ENCODE assay signal across 8 mouse cellular contexts in the genomic region with DNA sequence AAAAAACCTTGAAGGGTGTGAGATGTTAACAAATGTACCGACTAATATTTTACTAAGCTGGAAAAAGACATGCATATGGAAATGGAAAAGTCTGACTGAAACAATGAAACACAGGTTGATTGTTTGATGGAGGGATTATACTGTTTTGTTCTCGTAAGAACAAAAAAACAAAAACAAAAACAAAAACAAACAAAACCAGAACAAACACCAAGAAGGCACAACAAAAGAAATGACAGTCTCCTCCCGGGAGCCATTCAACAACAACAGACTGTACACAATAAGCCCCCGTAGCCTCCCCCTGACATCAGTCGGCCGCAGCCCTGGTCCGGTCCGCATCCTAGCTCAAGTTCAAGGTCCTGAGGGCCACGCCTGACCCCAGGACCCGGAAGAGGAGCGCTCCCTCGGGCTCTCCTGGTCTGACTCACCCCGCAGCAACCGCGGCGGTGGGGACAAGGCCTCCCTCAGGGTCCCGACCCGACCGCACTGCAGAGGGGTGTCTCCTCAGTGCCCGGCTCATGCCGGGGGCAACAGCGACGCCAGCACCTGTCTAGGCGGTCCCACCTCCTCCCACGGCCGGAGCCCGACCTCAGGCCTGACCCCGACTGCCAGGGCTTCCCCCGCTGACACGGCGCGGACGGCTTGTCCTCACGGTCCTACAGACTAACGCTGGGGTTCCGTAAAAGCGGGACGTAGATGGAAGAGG. TPM values are rescaled to one million over a fixed set of nuclear protein-coding genes. Genes with fewer than 3 reads are reported as not detected.
A peak's percentile ranks its signal among the peaks of the same experiment; 100 is the strongest.
DNase-seq lines count a peak whose midpoint lies in the region; ATAC-seq and TF ChIP-seq lines count a peak whose summit lies in the region.

No protein-coding gene starts in this region.

- peak; percentile 24 to 29 for DNase-seq in gastrocnemius, adult 8-10 months (ENCODE audit: low spot score in 2 of 2)
- DNase-seq in gastrocnemius, adult 18-20 months (ENCODE audit: low spot score) = no peak
- peak; percentile 54 for DNase-seq in 3T3-L1 (ENCODE audit: low read depth, low spot score)
- DNase-seq in brain, adult 2 months (ENCODE audit: low read depth, low spot score) = peak; percentile 44
- DNase-seq in forelimb bud, embryonic 11.5 days (ENCODE audit: low read depth, low spot score) = peak; percentile 19
- peak; percentile 80 for DNase-seq in stomach, postnatal 0 days (ENCODE audit: low spot score)
- no peak for DNase-seq in frontal cortex, postnatal 14 days (ENCODE audit: low spot score in 2 of 2)

- ATAC-seq in liver, embryonic 16.5 days (ENCODE audit: low read depth) = peak; percentile 70
- peak; percentile 81 for ATAC-seq in stomach, postnatal 0 days (ENCODE audit: low FRiP score, low TSS enrichment)

- H3K4me2 ChIP-seq in liver, embryonic 16.5 days (ENCODE audit: low read depth, low read length) = peak overlapping the region; percentile 81
- H3K4me2 ChIP-seq in stomach, postnatal 0 days (replicated peaks; ENCODE audit: low read depth) = peak overlapping the region; percentile 49

- WGBS in liver, embryonic 16.5 days (ENCODE audit: insufficient replicate concordance) = under 1% methylated on average over 38 of the region's 38 CpGs
- WGBS in stomach, postnatal 0 days = 2% methylated on average over 38 of the region's 38 CpGs

- TF ChIP-seq CTCF in stomach, postnatal 0 days (IDR thresholded peaks at IDR 0.05; ENCODE audit: low read depth) = no peak

- peak overlapping the region; percentile 84 for H3K27ac ChIP-seq in liver, embryonic 16.5 days (ENCODE audit: low read length)
- H3K27ac ChIP-seq in stomach, postnatal 0 days (replicated peaks) = peak overlapping the region; percentile 92

- H3K9me3 ChIP-seq in liver, embryonic 16.5 days (replicated peaks; ENCODE audit: control insufficient read depth, low read length) = no peaks in the 10 kb centered on the region
- no peaks in the 10 kb centered on the region for H3K9me3 ChIP-seq in stomach, postnatal 0 days (ENCODE audit: control insufficient read depth, low read length)

- H3K9ac ChIP-seq in liver, embryonic 16.5 days (ENCODE audit: low read depth, low read length) = peak overlapping the region; percentile 97
- peak overlapping the region; percentile 98 for H3K9ac ChIP-seq in stomach, postnatal 0 days (ENCODE audit: low read length)

- peak overlapping the region; percentile 99 for H3K4me3 ChIP-seq in liver, embryonic 16.5 days (ENCODE audit: low read depth, low read length)
- peak overlapping the region; percentile 99 for H3K4me3 ChIP-seq in stomach, postnatal 0 days (ENCODE audit: low read depth, low read length)

- peaks cover 26% of the 10 kb centered on the region for H3K4me1 ChIP-seq in liver, embryonic 16.5 days (ENCODE audit: control insufficient read depth, low read depth, low read length)
- H3K4me1 ChIP-seq in stomach, postnatal 0 days (replicated peaks; ENCODE audit: control insufficient read depth, insufficient read depth) = peaks cover 9% of the 10 kb centered on the region

- no peaks in the 10 kb centered on the region for H3K36me3 ChIP-seq in liver, embryonic 16.5 days (ENCODE audit: control insufficient read depth, insufficient read depth)
- H3K36me3 ChIP-seq in stomach, postnatal 0 days (ENCODE audit: control insufficient read depth, insufficient read depth, low read length) = no peaks in the 10 kb centered on the region

- no peak for TF ChIP-seq EP300 in stomach, postnatal 0 days (optimal IDR thresholded peaks at IDR 0.05)

- H3K27me3 ChIP-seq in liver, embryonic 16.5 days (ENCODE audit: control insufficient read depth, insufficient read depth, low read depth, low read length) = no peaks in the 10 kb centered on the region
- no peaks in the 10 kb centered on the region for H3K27me3 ChIP-seq in stomach, postnatal 0 days (ENCODE audit: control insufficient read depth, insufficient read depth, low read length)

RNA-seq across cellular contexts. Expression of a gene that starts 0.5 kb away (rescaled TPM):
- total RNA-seq in gastrocnemius, adult 8-10 months (2022) = 10 to 100 TPM; 24.8 to 31.4 (median 29.5) TPM
- 10 to 100 TPM; 27.7 to 32.7 TPM for total RNA-seq in gastrocnemius, adult 18-20 months (2021)
- 37.2 and 38.9 TPM in 2 replicates for polyA plus RNA-seq in liver, embryonic 16.5 days (2015; fragmentation: Nextera tagmentation; extraction: Ambion mirVana)
- polyA plus RNA-seq in stomach, postnatal 0 days (2015; fragmentation: Nextera tagmentation; extraction: Ambion mirVana) = 96.0 and 103 TPM in 2 replicates

RNA-seq across cellular contexts. Expression of a gene that starts 12.8 kb away (rescaled TPM):
- total RNA-seq in gastrocnemius, adult 8-10 months (2022) = 1 to 10 TPM; 4.8 to 6.3 (median 5.5) TPM
- total RNA-seq in gastrocnemius, adult 18-20 months (2021) = 1 to 10 TPM; 3.6 to 5.6 TPM
- 4.9 and 5.3 TPM in 2 replicates for polyA plus RNA-seq in liver, embryonic 16.5 days (2015; fragmentation: Nextera tagmentation; extraction: Ambion mirVana)
- polyA plus RNA-seq in stomach, postnatal 0 days (2015; fragmentation: Nextera tagmentation; extraction: Ambion mirVana) = 12.2 and 13.6 TPM in 2 replicates

RNA-seq across cellular contexts. Expression of a gene that starts 44.9 kb away (rescaled TPM):
- total RNA-seq in gastrocnemius, adult 8-10 months (2022) = 10 to 100 TPM; 18.2 to 28.9 (median 24.9) TPM
- 10 to 100 TPM; 21.8 to 23.4 TPM for total RNA-seq in gastrocnemius, adult 18-20 months (2021)
- 2.8 and 3.2 TPM in 2 replicates for polyA plus RNA-seq in liver, embryonic 16.5 days (2015; fragmentation: Nextera tagmentation; extraction: Ambion mirVana)
- 2.7 and 2.8 TPM in 2 replicates for polyA plus RNA-seq in stomach, postnatal 0 days (2015; fragmentation: Nextera tagmentation; extraction: Ambion mirVana)

Comparison
In these comparisons a context has a peak if more than half of its experiments do, and no peak if none do; other contexts are left out.
1. DNase-seq: peak in gastrocnemius, adult 8-10 months (2 of 2), 3T3-L1 (single experiment), brain, adult 2 months (single experiment), forelimb bud, embryonic 11.5 days (single experiment) and stomach, postnatal 0 days (single experiment); none in gastrocnemius, adult 18-20 months (single experiment) and frontal cortex, postnatal 14 days (0 of 2).